Mouse (Mus musculus): ENCODE results near the gene Efhc1.

DNA sequence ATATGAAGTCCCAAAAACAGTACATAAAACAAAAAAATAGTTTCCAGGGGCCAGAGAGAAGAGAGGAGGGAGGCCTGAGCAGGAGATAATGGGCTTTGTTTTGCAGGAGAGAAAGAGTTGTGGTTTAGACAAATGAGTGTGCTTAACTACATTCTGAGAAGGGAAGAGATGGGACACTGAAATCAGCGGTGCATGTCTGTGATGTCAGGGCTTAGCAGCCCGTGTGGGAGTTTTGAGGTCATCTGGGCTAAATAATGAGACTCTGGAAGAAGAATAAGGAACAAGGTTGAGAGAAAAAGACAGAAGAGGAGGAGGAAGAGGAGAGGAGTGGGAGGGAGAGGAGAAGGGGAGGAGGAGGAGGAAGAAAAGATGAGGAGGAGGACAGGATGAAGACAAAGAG, 39.3 kb upstream of the Efhc1 start:
- TF ChIP-seq POLR2A (IDR thresholded peaks at IDR 0.05; ENCODE audit: control insufficient read depth, extremely low read depth, insufficient read depth, low read length, poor library complexity) (no peak), CTCF (IDR thresholded peaks at IDR 0.05; ENCODE audit: borderline replicate concordance, control insufficient read depth, extremely low read depth, insufficient read depth, low read length, poor library complexity) (no peak)

Data from thymus, adult 2 months (tissue).